Mouse (Mus musculus) intestine, embryonic 16.5 days (tissue): Measurements from ENCODE around the gene Pnma1. TPM values are rescaled to one million over a fixed set of nuclear protein-coding genes. Genes with fewer than 3 reads are reported as not detected.

Experiments
- ATAC-seq: fragments of 200-750 bp; cut with Nextera tagmentation; 2 replicates; pipeline ENCODE4 v1.8.0; 2017; ENCODE audit warnings: moderate TSS enrichment, moderate library complexity
- H3K27ac ChIP-seq: fragments of 300-500 bp; sonication (generic); 2 replicates; pipeline ENCODE4 v1.5.1; 2014; ENCODE audit warnings: mild to moderate bottlenecking, low read length
- H3K27me3 ChIP-seq: fragments of 300-500 bp; sonication (generic); replicated peaks from 2 replicates; pipeline ENCODE4 v1.6.1; 2014; ENCODE audit warnings: low read length, control low read depth, mixed read lengths; ENCODE audit not compliant: control insufficient read depth, insufficient read depth
- H3K36me3 ChIP-seq: fragments of 300-500 bp; sonication (generic); 2 replicates; pipeline ENCODE4 v1.6.1; 2014; ENCODE audit warnings: low read length, control low read depth; ENCODE audit not compliant: control insufficient read depth, insufficient read depth
- H3K4me1 ChIP-seq: fragments of 300-500 bp; sonication (generic); 2 replicates; pipeline ENCODE4 v1.6.1; 2014; ENCODE audit warnings: low read length, control low read depth, mixed read lengths; ENCODE audit not compliant: control insufficient read depth, insufficient read depth
- H3K4me2 ChIP-seq: fragments of 300-500 bp; sonication (generic); 2 replicates; pipeline ENCODE4 v1.6.1; 2014; ENCODE audit warnings: low read depth, low read length, control low read depth
- H3K4me3 ChIP-seq: fragments of 300-500 bp; sonication (generic); 2 replicates; pipeline ENCODE4 v1.5.1; 2014; ENCODE audit warnings: mild to moderate bottlenecking, low read length
- H3K9ac ChIP-seq: fragments of 300-500 bp; sonication (generic); 2 replicates; pipeline ENCODE4 v1.6.1; 2014; ENCODE audit warnings: low read depth, low read length
- H3K9me3 ChIP-seq: fragments of 300-500 bp; sonication (generic); 2 replicates; pipeline ENCODE4 v1.6.1; 2016; ENCODE audit warnings: low read length, control low read depth; ENCODE audit not compliant: control insufficient read depth
- WGBS: fragments of 180-500 bp; shearing (Covaris S2); extraction: QIAGEN DNeasy Blood & Tissue Kit; methylation state at CpG from one replicate; pipeline ENCODE4 v1.1.7; 2014; 5-methylcytosine and 5-hydroxymethylcytosine counted together
- polyA plus RNA-seq: library from polyadenylated mRNA; unstranded; fragments of >200 nt; fragmentation: Nextera tagmentation; extraction: Ambion mirVana; gene quantifications from 2 replicates; pipeline ENCODE4 v1.2.1, GENCODE M21; 2015

The Pnma1 gene
- polyA plus RNA-seq, 1 experiment from 2014 or later: 0.67 TPM

DNA sequence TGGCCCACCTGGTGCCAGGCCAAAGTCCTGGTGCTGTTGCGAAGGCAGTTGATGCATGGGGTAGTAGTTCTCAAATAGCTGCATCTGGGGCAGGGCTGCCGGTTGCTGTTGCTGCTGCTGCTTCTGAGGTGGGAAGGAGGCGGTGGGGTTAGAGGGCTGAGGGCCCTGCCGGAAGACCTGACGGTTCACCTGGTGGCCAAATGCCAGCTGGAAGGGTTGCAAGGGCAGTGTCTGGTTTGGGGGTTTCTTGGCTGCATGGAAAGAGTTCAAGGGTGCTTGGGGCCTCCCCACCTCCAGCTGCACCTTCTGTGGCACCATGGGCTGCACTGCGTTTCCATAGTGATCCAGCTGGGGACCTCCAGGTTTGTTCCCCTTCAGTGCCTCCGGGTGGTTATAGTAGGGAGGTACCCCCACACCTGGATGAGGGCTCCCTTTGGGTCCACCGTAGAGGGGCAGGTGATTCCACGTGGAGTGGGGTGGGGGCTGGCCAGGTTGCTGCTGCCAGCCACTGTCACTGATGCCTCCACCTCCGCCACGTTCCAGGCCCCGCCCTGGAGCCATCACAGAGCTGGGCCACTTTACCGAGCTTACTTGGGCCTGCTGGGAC lies 25.1 kb upstream of the Pnma1 start:
- no peaks in the 10 kb centered on the region for H3K27me3 ChIP-seq
- H3K4me2 ChIP-seq: 0 out of 2 replicates have a peak overlapping the region, but pooled peaks have one; percentile 68
- no peak overlapping the region for H3K4me3 ChIP-seq
- WGBS: 89% methylated on average over 13 of the region's 13 CpGs
- ATAC-seq: no peak
- H3K36me3 ChIP-seq: peaks cover 19% of the 10 kb centered on the region
- H3K9me3 ChIP-seq: no peaks in the 10 kb centered on the region
- H3K27ac ChIP-seq: peak overlapping the region; percentile 96
- peaks cover 47% of the 10 kb centered on the region for H3K4me1 ChIP-seq
- H3K9ac ChIP-seq: peak overlapping the region; percentile 43

DNA sequence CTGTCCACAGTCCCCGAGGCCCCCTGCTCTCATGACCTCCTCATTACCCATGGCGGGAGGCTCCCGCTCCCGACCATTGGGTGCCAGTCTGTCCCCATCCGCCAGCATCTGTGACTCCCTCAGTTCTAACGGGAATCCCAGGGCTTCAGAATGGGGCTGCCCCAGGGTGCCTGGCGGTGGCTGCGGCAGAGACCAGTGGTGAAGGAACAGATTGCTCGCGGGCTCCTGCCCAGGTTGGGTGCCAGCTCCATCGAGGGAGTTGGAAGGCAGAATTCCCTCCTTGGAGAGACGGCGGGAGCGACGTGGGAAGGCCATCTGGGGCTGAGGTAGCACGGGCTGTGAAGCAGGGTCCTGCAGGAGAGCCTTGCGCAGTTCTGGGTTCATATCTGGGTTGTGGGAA lies 24.6 kb upstream of the Pnma1 start:
- Histone ChIP-seq H3K36me3 (peaks cover 19% of the 10 kb centered on the region), H3K4me2 (no peak overlapping the region), H3K9ac (no peak overlapping the region), H3K4me3 (no peak overlapping the region), H3K9me3 (no peaks in the 10 kb centered on the region), H3K4me1 (peaks cover 42% of the 10 kb centered on the region), H3K27ac (no peak overlapping the region), H3K27me3 (no peaks in the 10 kb centered on the region)
- WGBS: 92% methylated on average over 17 of the region's 17 CpGs
- ATAC-seq: no peak

DNA sequence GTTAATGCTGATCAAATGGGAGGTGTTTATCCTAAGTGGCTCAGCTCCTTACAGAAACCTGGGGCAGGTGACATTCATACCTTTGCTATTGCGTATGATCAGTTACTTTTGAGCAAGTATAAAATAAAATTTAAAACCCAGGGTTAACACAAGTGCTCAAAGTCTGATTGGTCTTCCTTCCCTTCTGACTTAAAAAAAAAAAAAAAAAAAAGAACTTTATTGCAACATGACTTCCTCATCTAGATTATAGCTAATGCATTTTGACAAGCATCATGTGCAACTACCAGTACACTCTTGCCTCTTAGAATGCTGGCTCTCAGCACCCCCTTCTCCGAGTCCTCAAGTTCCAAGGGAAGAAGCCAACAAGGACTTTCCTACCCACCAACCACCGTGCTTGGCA lies 23.9 kb upstream of the Pnma1 start:
- H3K9me3 ChIP-seq: no peaks in the 10 kb centered on the region
- 92% methylated on average over 3 of the region's 3 CpGs for WGBS
- ATAC-seq: no peak

DNA sequence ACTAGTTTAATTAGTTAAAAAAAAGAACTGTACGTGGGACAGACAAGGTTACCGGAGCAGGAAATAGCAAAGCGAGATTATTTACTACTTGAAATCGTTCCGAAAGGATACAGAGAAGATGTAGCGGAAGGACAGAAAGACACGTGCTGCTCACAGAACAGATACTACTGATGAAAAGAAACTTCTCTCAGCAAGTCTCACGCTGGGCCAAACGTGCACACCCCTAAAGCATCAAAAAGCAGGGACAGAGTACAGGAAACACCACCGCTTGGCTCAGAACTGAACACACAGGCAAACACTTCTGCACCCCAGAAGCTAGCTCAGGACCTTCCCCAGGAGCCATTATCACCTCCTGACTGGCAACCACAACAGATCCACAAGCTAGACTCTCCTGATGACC lies 22.3 kb upstream of the Pnma1 start:
- no peak for ATAC-seq
- 86% methylated on average over 10 of the region's 10 CpGs for WGBS
- no peak overlapping the region for H3K4me3 ChIP-seq
- peaks cover 29% of the 10 kb centered on the region for H3K4me1 ChIP-seq
- no peaks in the 10 kb centered on the region for H3K9me3 ChIP-seq
- no peaks in the 10 kb centered on the region for H3K27me3 ChIP-seq
- no peak overlapping the region for H3K4me2 ChIP-seq
- peaks cover 19% of the 10 kb centered on the region for H3K36me3 ChIP-seq
- no peak overlapping the region for H3K9ac ChIP-seq
- no peak overlapping the region for H3K27ac ChIP-seq

More for the DNA sequence above, 23.9 kb upstream of the Pnma1 start:
- no peak overlapping the region for H3K4me2 ChIP-seq
- H3K36me3 ChIP-seq: peaks cover 19% of the 10 kb centered on the region
- no peak overlapping the region for H3K4me3 ChIP-seq
- peaks cover 36% of the 10 kb centered on the region for H3K4me1 ChIP-seq
- no peak overlapping the region for H3K9ac ChIP-seq
- no peak overlapping the region for H3K27ac ChIP-seq
- H3K27me3 ChIP-seq: no peaks in the 10 kb centered on the region

DNA sequence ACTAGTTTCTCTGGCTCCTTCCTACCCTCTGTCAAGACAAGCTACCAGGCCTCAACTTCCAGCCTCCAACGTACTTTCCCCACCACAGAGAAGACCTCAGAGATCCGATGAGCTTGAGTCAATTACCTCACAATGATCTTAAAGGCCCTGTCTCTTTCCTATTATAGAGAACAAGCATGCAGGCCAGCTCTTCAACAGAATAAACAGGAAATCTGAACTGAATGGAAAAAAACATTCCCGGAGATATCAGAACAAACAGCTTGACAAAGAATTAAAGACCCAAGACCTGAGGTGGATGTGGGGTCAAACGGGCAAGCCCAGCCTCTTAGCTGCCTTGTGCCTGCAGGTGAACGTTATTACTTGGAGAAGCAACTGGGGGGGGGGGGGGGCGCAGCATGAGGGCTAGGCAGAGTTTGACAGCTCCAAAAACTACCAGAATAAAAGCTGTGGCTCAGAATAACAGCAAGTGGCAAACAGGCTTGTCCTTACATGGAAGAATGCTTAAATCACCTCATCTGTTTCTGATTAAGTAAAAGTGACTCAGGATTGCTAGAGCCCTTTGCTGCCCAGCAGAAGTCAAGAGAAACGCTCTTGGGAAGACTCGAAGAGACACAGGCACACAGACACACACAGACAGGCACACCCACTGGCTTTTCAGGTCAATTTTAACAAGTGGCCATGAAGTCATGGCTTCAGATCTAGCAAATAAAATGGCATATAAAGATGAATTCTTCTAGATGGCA lies 17.5 kb upstream of the Pnma1 start:
- no peaks in the 10 kb centered on the region for H3K27me3 ChIP-seq
- ATAC-seq: no peak
- H3K4me3 ChIP-seq: no peak overlapping the region
- H3K4me2 ChIP-seq: no peak overlapping the region
- WGBS: 43% methylated on average over 8 of the region's 8 CpGs
- no peaks in the 10 kb centered on the region for H3K9me3 ChIP-seq
- H3K9ac ChIP-seq: no peak overlapping the region
- 0 out of 2 replicates have a peak, but pooled peaks cover 10% of the 10 kb centered on the region for H3K36me3 ChIP-seq
- no peak overlapping the region; the same call in 1 of the 2 replicates for H3K27ac ChIP-seq
- peaks cover 16% of the 10 kb centered on the region; the same call in 1 of the 2 replicates for H3K4me1 ChIP-seq

DNA sequence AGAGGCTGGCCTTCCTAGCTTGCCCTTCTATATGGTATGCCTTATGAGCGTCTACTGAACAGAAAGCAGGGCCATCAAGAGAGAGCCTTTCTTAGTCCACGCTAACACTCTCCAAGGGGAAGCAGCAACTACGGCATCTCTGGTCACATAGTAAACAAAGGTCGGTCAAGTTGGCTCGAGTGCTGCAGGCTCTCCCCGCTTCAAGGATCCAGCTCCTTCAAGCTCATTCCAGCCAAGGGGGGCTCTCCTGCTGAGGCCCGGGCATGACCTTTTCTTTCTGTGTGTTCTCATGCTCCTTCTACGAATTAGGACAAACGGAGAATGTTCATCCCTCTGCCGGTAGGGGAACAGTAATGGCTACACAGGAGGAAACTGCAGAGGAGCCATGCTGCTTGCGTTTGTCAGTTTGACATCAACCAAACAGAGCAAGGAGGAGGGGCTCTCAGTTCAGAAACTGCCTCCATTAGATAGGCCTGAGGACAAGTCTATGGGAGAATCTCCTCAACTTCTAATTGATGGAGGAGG lies 15.4 kb upstream of the Pnma1 start:
- 80% methylated on average over 11 of the region's 11 CpGs for whole genome bisulfite sequencing
- H3K27me3 ChIP-seq: no peaks in the 10 kb centered on the region
- peaks cover 16% of the 10 kb centered on the region; the same call in 1 of the 2 replicates for H3K4me1 ChIP-seq
- no peaks in the 10 kb centered on the region for H3K9me3 ChIP-seq
- no peak for ATAC-seq
- H3K4me3 ChIP-seq: no peak overlapping the region
- no peak overlapping the region for H3K4me2 ChIP-seq
- no peak overlapping the region for H3K9ac ChIP-seq
- H3K36me3 ChIP-seq: peaks cover 19% of the 10 kb centered on the region
- no peak overlapping the region for H3K27ac ChIP-seq

DNA sequence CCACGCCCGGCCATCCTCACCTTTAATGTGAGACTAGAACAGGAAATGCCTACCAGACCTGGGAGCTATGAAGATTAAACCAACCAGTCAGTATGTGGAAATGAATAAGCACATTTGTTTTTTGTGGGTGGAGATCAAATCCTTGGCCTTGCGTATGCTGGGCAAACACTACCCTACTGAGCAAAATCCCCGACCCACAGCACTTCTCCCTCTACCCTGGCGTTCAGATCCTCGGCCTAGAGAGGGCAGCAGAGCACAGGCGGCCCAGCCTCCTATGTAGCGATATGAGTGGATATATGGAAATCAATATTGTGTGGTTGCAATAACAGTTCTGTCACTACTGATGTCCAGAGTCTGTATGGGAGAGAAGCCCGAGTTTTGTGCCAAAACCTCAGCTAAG lies 14.8 kb upstream of the Pnma1 start:
- no peak overlapping the region for H3K4me3 ChIP-seq
- 80% methylated on average over 9 of the region's 9 CpGs for WGBS
- H3K9me3 ChIP-seq: no peaks in the 10 kb centered on the region
- no peak overlapping the region for H3K9ac ChIP-seq
- no peak overlapping the region for H3K4me2 ChIP-seq
- H3K27me3 ChIP-seq: no peaks in the 10 kb centered on the region
- H3K4me1 ChIP-seq: peaks cover 16% of the 10 kb centered on the region; the same call in 1 of the 2 replicates
- peak; percentile 32; the same call in 1 of the 2 replicates for ATAC-seq
- no peak overlapping the region for H3K27ac ChIP-seq
- H3K36me3 ChIP-seq: peaks cover 19% of the 10 kb centered on the region

DNA sequence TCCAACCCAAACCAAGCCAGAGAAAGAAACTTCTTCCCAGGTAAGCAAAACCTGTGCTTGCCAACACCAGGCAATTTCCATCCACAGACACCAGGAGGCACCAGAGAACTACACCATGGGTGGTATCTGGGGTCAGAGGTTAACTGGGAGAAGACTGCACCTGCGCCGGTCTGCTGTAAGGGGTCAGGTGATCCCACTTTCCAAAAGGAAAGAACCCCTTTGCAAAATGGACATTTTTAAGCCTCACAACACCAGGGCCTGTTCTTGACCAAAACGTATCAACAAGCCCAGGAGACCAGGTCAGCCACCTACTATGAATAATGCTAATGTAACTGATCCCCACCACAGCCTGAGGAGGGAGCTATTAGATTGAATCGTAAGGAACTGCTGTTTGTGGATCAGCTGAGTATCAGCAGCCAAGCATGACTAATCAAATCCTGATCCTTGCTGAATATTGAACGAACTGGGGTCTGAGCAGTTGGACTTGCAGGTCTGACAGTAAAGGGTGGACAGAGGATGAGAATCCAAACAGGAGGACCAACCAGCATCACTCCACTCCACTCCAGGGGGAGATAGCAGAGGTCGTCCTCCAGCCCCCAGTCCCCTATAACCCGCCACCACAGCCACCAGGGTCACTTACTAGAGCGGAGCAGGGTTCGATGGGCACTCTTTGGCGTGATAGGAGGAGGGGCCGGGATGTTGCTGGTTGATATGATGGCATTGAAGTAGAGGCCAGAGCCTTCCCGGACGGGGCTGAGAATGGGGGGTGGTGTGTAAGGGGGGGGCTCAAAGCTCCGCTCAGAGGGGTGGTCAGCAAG lies 13.5 kb upstream of the Pnma1 start:
- H3K36me3 ChIP-seq: peaks cover 27% of the 10 kb centered on the region
- H3K27ac ChIP-seq: no peak overlapping the region
- H3K9me3 ChIP-seq: no peaks in the 10 kb centered on the region
- peak; percentile 36 for ATAC-seq
- H3K27me3 ChIP-seq: no peaks in the 10 kb centered on the region
- no peak overlapping the region for H3K4me2 ChIP-seq
- H3K9ac ChIP-seq: no peak overlapping the region
- H3K4me1 ChIP-seq: peaks cover 16% of the 10 kb centered on the region; the same call in 1 of the 2 replicates
- no peak overlapping the region for H3K4me3 ChIP-seq
- WGBS: 75% methylated on average over 14 of the region's 14 CpGs

DNA sequence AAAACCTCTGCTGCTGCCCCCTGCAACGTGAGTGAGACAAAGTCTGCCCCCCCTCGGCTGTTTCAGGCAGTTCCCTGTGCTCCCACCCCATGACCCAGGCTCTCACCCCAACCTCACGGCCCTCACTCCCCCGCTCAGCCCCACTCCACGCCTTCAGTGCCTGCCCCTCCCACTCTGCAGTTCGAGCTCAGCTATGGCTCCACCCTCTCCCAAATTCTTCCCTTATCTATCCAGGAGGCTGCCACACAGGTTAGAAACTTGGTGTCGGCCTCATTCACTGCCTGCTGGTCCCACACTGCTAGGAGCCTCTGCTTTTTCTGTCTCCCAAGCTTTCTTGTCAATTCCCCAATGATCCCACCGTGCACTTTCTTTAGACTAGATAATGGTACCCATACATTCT lies 12.8 kb upstream of the Pnma1 start:
- no peaks in the 10 kb centered on the region for H3K27me3 ChIP-seq
- ATAC-seq: peak; percentile 45; the same call in 1 of the 2 replicates

More for the DNA sequence above, 12.8 kb upstream of the Pnma1 start:
- H3K9me3 ChIP-seq: no peaks in the 10 kb centered on the region
- no peak overlapping the region for H3K9ac ChIP-seq
- H3K4me1 ChIP-seq: peaks cover 14% of the 10 kb centered on the region; the same call in 1 of the 2 replicates
- H3K27ac ChIP-seq: no peak overlapping the region
- no peak overlapping the region for H3K4me2 ChIP-seq
- WGBS: 49% methylated on average over 8 of the region's 8 CpGs
- no peak overlapping the region for H3K4me3 ChIP-seq
- H3K36me3 ChIP-seq: peaks cover 34% of the 10 kb centered on the region
